Mouse (Mus musculus): ENCODE data around the gene Flg2.

Gene Flg2

GRCm38 (mm10) chr3:93196978-93197377, at the start of gene Flg2:
Flg2 (plus strand) TSS chr3:93197278.
- DNase-seq = no peak

- DNase-seq = no peak
Observed at GRCm38 (mm10) chr3:93162502-93162901, 34.6 kb upstream of the Flg2 start.

- DNase-seq = no peak
Observed at GRCm38 (mm10) chr3:93162996-93163592, 34.0 kb upstream of the Flg2 start.

- DNase-seq = no peak
Observed at GRCm38 (mm10) chr3:93180856-93181255, 16.2 kb upstream of the Flg2 start.

GRCm38 (mm10) chr3:93201955-93202354, 4.9 kb downstream of the Flg2 start:
- DNase-seq = no peak

- DNase-seq = no peak
Observed at GRCm38 (mm10) chr3:93202499-93202898, 5.4 kb downstream of the Flg2 start.

Data from kidney, postnatal 10 days (tissue).